ENCODE assay signal across 11 mouse cellular contexts in genomic region chr13:33084975-33085694, GRCm38 (mm10). TPM values are rescaled to one million over a fixed set of nuclear protein-coding genes. Genes with fewer than 3 reads are reported as not detected.
DNase-seq lines count a peak whose midpoint lies in the region; ATAC-seq and TF ChIP-seq lines count a peak whose summit lies in the region.
"Had no signal": no experiment of that assay in that cellular context is flagged by ENCODE, and none has a peak within 500 bp of the region (broad histone marks: within the 10 kb centered on the region; RNA-seq: fewer than 3 reads in every experiment).

No protein-coding gene starts in this region.

- H3K27ac ChIP-seq in left cerebral cortex, adult 2 months = peak overlapping the region; percentile 50; the same call in 1 of the 2 replicates
- peak overlapping the region; percentile 44 for H3K27ac ChIP-seq in embryonic facial prominence, embryonic 15.5 days (replicated peaks)
- H3K27ac ChIP-seq in midbrain, embryonic 15.5 days = peak overlapping the region; percentile 77
- no peak overlapping the region for H3K27ac ChIP-seq in thymus, adult 2 months (ENCODE audit: control insufficient read depth, insufficient read depth, low read length)
- no peak overlapping the region for H3K27ac ChIP-seq in gastrocnemius, adult 2 months
- H3K27ac ChIP-seq: heart, embryonic 10.5 days had no signal

- no peak overlapping the region for H3K4me3 ChIP-seq in left cerebral cortex, adult 2 months
- no peak overlapping the region for H3K4me3 ChIP-seq in embryonic facial prominence, embryonic 15.5 days (replicated peaks)
- H3K4me3 ChIP-seq in midbrain, embryonic 15.5 days = no peak overlapping the region
- no peak overlapping the region for H3K4me3 ChIP-seq in thymus, adult 2 months (ENCODE audit: control insufficient read depth, insufficient read depth, low read length)
- no peak overlapping the region for H3K4me3 ChIP-seq in gastrocnemius, adult 2 months
- H3K4me3 ChIP-seq: heart, embryonic 10.5 days had no signal

- no peak for ATAC-seq in embryonic facial prominence, embryonic 15.5 days (ENCODE audit: insufficient number of reproducible peaks, low FRiP score, low TSS enrichment, low read depth)
- peak; percentile 81 for ATAC-seq in midbrain, embryonic 15.5 days (replicated peaks)

- H3K27me3 ChIP-seq in embryonic facial prominence, embryonic 15.5 days = no peaks in the 10 kb centered on the region
- H3K27me3 ChIP-seq in midbrain, embryonic 15.5 days (replicated peaks) = no peaks in the 10 kb centered on the region
- H3K27me3 ChIP-seq in thymus, adult 2 months (ENCODE audit: control insufficient read depth, insufficient read depth, low read length) = no peaks in the 10 kb centered on the region

- no peak overlapping the region for H3K4me2 ChIP-seq in embryonic facial prominence, embryonic 15.5 days (replicated peaks)
- H3K4me2 ChIP-seq in midbrain, embryonic 15.5 days = 0 out of 2 replicates have a peak overlapping the region, but pooled peaks have one; percentile 9

- no peaks in the 10 kb centered on the region for H3K9me3 ChIP-seq in embryonic facial prominence, embryonic 15.5 days (replicated peaks)
- no peaks in the 10 kb centered on the region for H3K9me3 ChIP-seq in midbrain, embryonic 15.5 days

- no peaks in the 10 kb centered on the region for H3K36me3 ChIP-seq in embryonic facial prominence, embryonic 15.5 days
- no peaks in the 10 kb centered on the region for H3K36me3 ChIP-seq in midbrain, embryonic 15.5 days (replicated peaks)
- no peaks in the 10 kb centered on the region for H3K36me3 ChIP-seq in thymus, adult 2 months (ENCODE audit: control insufficient read depth, insufficient read depth, low read length)
- H3K36me3 ChIP-seq: heart, embryonic 10.5 days had no signal

- WGBS in embryonic facial prominence, embryonic 15.5 days = 41% methylated on average over 5 of the region's 5 CpGs
- WGBS in midbrain, embryonic 15.5 days = 29% methylated on average over 5 of the region's 5 CpGs
- WGBS in thymus, adult 2 months = 86% methylated on average over 5 of the region's 5 CpGs

- no peak for TF ChIP-seq CTCF in left cerebral cortex, adult 2 months (IDR thresholded peaks at IDR 0.05)
- TF ChIP-seq CTCF in thymus, adult 2 months (IDR thresholded peaks at IDR 0.05; ENCODE audit: borderline replicate concordance, control insufficient read depth, extremely low read depth, insufficient read depth, low read length, poor library complexity) = no peak
- no peak for TF ChIP-seq CTCF in gastrocnemius, adult 2 months (IDR thresholded peaks at IDR 0.05)

- no peak overlapping the region for H3K9ac ChIP-seq in embryonic facial prominence, embryonic 15.5 days
- no peak overlapping the region for H3K9ac ChIP-seq in midbrain, embryonic 15.5 days

- TF ChIP-seq POLR2A in thymus, adult 2 months (IDR thresholded peaks at IDR 0.05; ENCODE audit: control insufficient read depth, extremely low read depth, insufficient read depth, low read length, poor library complexity) = no peak

- peaks cover 8% of the 10 kb centered on the region for H3K4me1 ChIP-seq in embryonic facial prominence, embryonic 15.5 days
- H3K4me1 ChIP-seq in midbrain, embryonic 15.5 days = peaks cover 15% of the 10 kb centered on the region
- no peaks in the 10 kb centered on the region for H3K4me1 ChIP-seq in thymus, adult 2 months (replicated peaks; ENCODE audit: control insufficient read depth, insufficient read depth, low read length)

- no peak for DNase-seq in left cerebral cortex, adult 2 months (ENCODE audit: extremely low spot score in 1 of 2, low spot score in 2 of 2)
- no peak for DNase-seq in left cerebral cortex, postnatal 10 days (ENCODE audit: extremely low spot score in 1 of 2, low spot score in 2 of 2)
- peak; percentile 63 for DNase-seq in cerebellum, adult 11-12 months
- DNase-seq in thymus, postnatal 36 days = no peak
- no peak for DNase-seq in thymus, adult 2 months
- DNase-seq in gastrocnemius, adult 2 months = no peak
- DNase-seq: lung, adult 2 months; thymus, postnatal 25 days had no signal

- intact Hi-C loops in left cerebral cortex, adult 2 months (cut with DNase I) = no loop called here
- intact Hi-C loops in left cerebral cortex, postnatal 10 days (cut with DNase I) = no loop called here
- intact Hi-C loops in gastrocnemius, adult 2 months (cut with DNase I) = no loop called here

RNA-seq across cellular contexts. Expression of gene Serpinb1b, which starts 6.8 kb away (rescaled TPM):
- total RNA-seq in left cerebral cortex, adult 2 months (2021) = 1 to 10 TPM in 1 of 2 experiments, under 1 TPM in 1; 0.86 to 1.2 TPM
- total RNA-seq in left cerebral cortex, postnatal 10 days (2021) = 1 to 10 TPM in 1 of 2 experiments, under 1 TPM in 1; 0.79 to 1.1 TPM
- 2.2 and 3.2 TPM in 2 replicates for polyA plus RNA-seq in embryonic facial prominence, embryonic 15.5 days (2015; fragmentation: Nextera tagmentation; extraction: Ambion mirVana)
- 2.0 and 2.7 TPM in 2 replicates for polyA plus RNA-seq in midbrain, embryonic 15.5 days (2015; fragmentation: Nextera tagmentation; extraction: Ambion mirVana)
- 0.09 and 0.22 TPM in 2 replicates for polyA plus RNA-seq in thymus, adult 2 months (2012; rRNA removed)
- total RNA-seq in gastrocnemius, adult 2 months (2021) = not detected
- polyA plus RNA-seq: heart, embryonic 10.5 days had no signal

RNA-seq across cellular contexts. Expression of gene Serpinb9b, which starts 57.9 kb away (rescaled TPM):
- total RNA-seq in left cerebral cortex, adult 2 months (2021) = under 1 TPM in 1 of 2 experiments, not detected in 1; 0.09 TPM
- total RNA-seq in left cerebral cortex, postnatal 10 days (2021) = not detected
- 0.34 and 0.45 TPM in 2 replicates for polyA plus RNA-seq in embryonic facial prominence, embryonic 15.5 days (2015; fragmentation: Nextera tagmentation; extraction: Ambion mirVana)
- 0.23 and 0.36 TPM in 2 replicates for polyA plus RNA-seq in midbrain, embryonic 15.5 days (2015; fragmentation: Nextera tagmentation; extraction: Ambion mirVana)
- polyA plus RNA-seq in thymus, adult 2 months (2012; rRNA removed) = 0.32 and 0.34 TPM in 2 replicates
- not detected for total RNA-seq in gastrocnemius, adult 2 months (2021)

Comparison
In these comparisons a context has a peak if more than half of its experiments do, and no peak if none do; other contexts are left out.
1. H3K27ac ChIP-seq: peak in left cerebral cortex, adult 2 months (single experiment), embryonic facial prominence, embryonic 15.5 days (single experiment) and midbrain, embryonic 15.5 days (single experiment); none in thymus, adult 2 months (single experiment) and gastrocnemius, adult 2 months (single experiment).